Mouse (Mus musculus): ENCODE data around the gene Cisd1.

DNA sequence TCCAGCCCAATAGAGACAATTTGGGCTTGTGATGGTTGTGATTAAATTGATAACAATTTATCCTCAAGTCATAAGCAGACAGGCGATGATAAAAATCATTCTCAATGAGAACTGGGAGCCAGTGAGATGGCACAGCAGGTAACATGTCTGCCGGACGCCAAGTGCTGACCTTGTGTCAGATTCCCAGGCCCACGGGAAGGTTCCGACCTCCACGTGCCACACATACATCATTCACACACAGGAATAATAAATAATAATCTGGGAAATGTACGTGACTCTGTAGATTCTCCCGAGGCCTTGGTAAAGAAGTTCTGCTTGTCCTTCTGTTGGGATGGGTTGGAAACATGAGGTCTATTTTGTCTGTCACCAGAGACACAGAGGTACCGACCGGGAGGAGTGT, 17.4 kb downstream of the Cisd1 start:
- TF ChIP-seq CTCF (IDR thresholded peaks at IDR 0.05; ENCODE audit: low read depth), result no peak
- TF ChIP-seq EP300 (IDR thresholded peaks at IDR 0.05; ENCODE audit: low read depth), result no peak
